Mouse (Mus musculus) forebrain, postnatal 0 days (tissue): ENCODE data around the gene Gja3. TPM values are rescaled to one million over a fixed set of nuclear protein-coding genes. Genes with fewer than 3 reads are reported as not detected.
"Not testable (repeated sequence)": the region's sequence is repeated elsewhere in the genome, so short reads cannot be mapped to it uniquely, and the experiment has no call there.

Experiments
- ATAC-seq: fragments of 200-750 bp; cut with Nextera tagmentation; 2 replicates; pipeline ENCODE4 v1.8.0; 2017; ENCODE audit warnings: mild to moderate bottlenecking, moderate library complexity
- DNase-seq: peaks from one replicate; pipeline ENCODE4 v3.0.0-alpha.2; 2015
- H3K27ac ChIP-seq: fragments of 300-500 bp; sonication (generic); 2 replicates; pipeline ENCODE4 v1.5.1; 2014; ENCODE audit warnings: low read depth, mild to moderate bottlenecking, antibody characterized with exemption, low read length, moderate library complexity, mixed read lengths
- H3K27me3 ChIP-seq: fragments of 300-500 bp; sonication (generic); 2 replicates; pipeline ENCODE4 v1.6.1; 2014; ENCODE audit warnings: mild to moderate bottlenecking, low read length, mixed read lengths; ENCODE audit not compliant: insufficient read depth
- H3K36me3 ChIP-seq: fragments of 300-500 bp; sonication (generic); 2 replicates; pipeline ENCODE4 v1.6.1; 2014; ENCODE audit warnings: mild to moderate bottlenecking, moderate library complexity; ENCODE audit not compliant: insufficient read depth
- H3K4me1 ChIP-seq: fragments of 300-500 bp; sonication (generic); 2 replicates; pipeline ENCODE4 v1.6.1; 2014; ENCODE audit warnings: antibody characterized with exemption; ENCODE audit not compliant: insufficient read depth
- H3K4me2 ChIP-seq: fragments of 300-500 bp; sonication (generic); 2 replicates; pipeline ENCODE4 v1.6.1; 2014; ENCODE audit warnings: low read depth, mild to moderate bottlenecking, moderate library complexity
- H3K4me3 ChIP-seq: fragments of 300-500 bp; sonication (generic); 2 replicates; pipeline ENCODE4 v1.5.1; 2014; ENCODE audit warnings: low read depth, low read length, mixed read lengths
- H3K9ac ChIP-seq: fragments of 300-500 bp; sonication (generic); 2 replicates; pipeline ENCODE4 v1.6.1; 2014; ENCODE audit warnings: mild to moderate bottlenecking
- H3K9me3 ChIP-seq: fragments of 300-500 bp; sonication (generic); 2 replicates; pipeline ENCODE4 v1.6.1; 2016; ENCODE audit warnings: low read length
- CTCF ChIP-seq: sonication (generic); IDR thresholded peaks from 2 replicates; pipeline ENCODE4 v1.5.1; 2016; ENCODE audit warnings: antibody characterized with exemption, control low read depth, low read depth
- WGBS: fragments of 180-500 bp; shearing (Covaris S2); extraction: QIAGEN DNeasy Blood & Tissue Kit; methylation state at CpG from one replicate; pipeline ENCODE4 v1.1.7; 2014; 5-methylcytosine and 5-hydroxymethylcytosine counted together
- polyA plus RNA-seq: library from polyadenylated mRNA; unstranded; fragments of >200 nt; fragmentation: Nextera tagmentation; extraction: Ambion mirVana; gene quantifications from 2 replicates; pipeline ENCODE4 v1.2.1, GENCODE M21; 2015
- total RNA-seq: library from RNA; depleted of rRNA; stranded (reverse); fragments of >200 nt; gene quantifications from 2 replicates; pipeline ENCODE4 v1.2.3, GENCODE M21; 2014

Gja3 gene
- total and polyA plus RNA-seq, 2 experiments from 2014 or later = 0.48 to 8.3 TPM

DNA sequence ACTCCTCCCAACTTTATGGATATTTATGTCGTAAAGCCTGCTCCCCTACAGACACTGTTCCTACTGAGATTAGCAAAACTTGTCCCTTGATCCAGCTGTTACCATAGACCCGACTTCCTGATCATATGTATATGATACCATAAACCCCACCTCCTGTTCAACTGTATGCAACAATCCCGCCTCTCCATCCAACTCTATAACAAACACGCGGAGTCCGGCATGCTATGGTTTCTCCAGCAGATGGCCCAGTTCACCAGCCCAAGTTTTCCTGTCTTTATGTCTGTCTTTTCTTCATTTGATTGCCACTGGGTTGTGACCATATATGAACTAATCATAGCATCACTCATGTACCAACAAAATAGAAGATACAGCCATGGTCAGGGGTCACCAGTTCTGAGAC is 17.6 kb upstream of the Gja3 start:
- no peaks in the 10 kb centered on the region for H3K9me3 ChIP-seq
- no peak overlapping the region for H3K27ac ChIP-seq
- 0 out of 2 replicates have a peak, but pooled peaks have one; percentile 5 for TF ChIP-seq CTCF
- no peak overlapping the region for H3K9ac ChIP-seq
- no peak for ATAC-seq
- H3K27me3 ChIP-seq = no peaks in the 10 kb centered on the region
- 86% methylated on average over 6 of the region's 6 CpGs for WGBS
- no peak overlapping the region for H3K4me3 ChIP-seq
- no peak overlapping the region for H3K4me2 ChIP-seq
- no peak for DNase-seq
- no peaks in the 10 kb centered on the region for H3K4me1 ChIP-seq
- H3K36me3 ChIP-seq = no peaks in the 10 kb centered on the region

GRCm38 (mm10) chr14:57069906-57070305 is 12.0 kb upstream of the Gja3 start:
- H3K27me3 ChIP-seq, H3K27ac ChIP-seq, H3K4me1 ChIP-seq, H3K4me2 ChIP-seq, H3K9ac ChIP-seq, H3K4me3 ChIP-seq, H3K9me3 ChIP-seq, ATAC-seq, H3K36me3 ChIP-seq, DNase-seq: not testable (repeated sequence)
- WGBS = 0% methylated on average over 2 of the region's 2 CpGs
- peak; percentile 56 for TF ChIP-seq CTCF

DNA sequence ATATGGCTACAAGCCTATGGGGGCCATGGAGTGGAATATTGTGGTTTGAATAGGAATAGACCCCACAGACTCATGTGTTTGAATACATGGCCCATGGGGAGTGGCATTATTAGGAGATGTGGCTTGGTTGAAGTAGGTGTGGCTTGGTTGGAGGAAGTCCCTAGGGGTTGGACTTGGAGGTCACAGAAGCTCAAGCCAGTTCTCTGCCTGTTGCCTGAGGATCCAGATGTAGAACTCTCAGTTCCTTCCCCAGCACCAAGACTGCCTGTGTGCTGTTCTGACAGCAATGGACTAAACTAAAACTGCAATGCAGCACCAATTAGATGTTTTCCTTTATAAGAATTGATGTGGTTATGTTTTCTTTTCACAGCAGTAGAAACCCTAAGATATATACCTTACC is 8.2 kb upstream of the Gja3 start:
- H3K4me3 ChIP-seq = no peak overlapping the region
- H3K27me3 ChIP-seq = no peaks in the 10 kb centered on the region
- H3K27ac ChIP-seq = no peak overlapping the region
- no peak overlapping the region for H3K9ac ChIP-seq
- DNase-seq (no peak), ATAC-seq (no peak)
- H3K4me1 ChIP-seq = no peaks in the 10 kb centered on the region
- H3K9me3 ChIP-seq = no peaks in the 10 kb centered on the region
- H3K4me2 ChIP-seq = no peak overlapping the region
- no peak for TF ChIP-seq CTCF
- H3K36me3 ChIP-seq = no peaks in the 10 kb centered on the region

DNA sequence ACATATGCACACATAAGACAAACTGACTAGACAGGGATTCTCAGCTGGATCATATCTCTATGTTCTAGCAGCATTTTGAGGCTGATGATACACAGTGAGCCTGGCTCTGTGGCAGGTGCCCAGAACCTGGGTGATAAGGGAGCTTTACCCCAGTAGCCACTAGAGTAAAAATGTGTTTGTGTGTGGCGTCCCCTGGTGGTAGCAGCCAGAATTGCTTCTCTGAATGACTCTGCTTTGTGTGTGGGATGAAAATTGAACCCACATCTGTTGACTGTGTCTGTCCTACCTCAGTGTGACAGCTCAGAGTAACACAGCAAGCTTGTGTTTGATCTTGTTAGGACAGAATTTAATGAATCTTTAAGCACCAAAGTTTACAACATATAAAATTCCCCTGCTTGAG is 2.2 kb upstream of the Gja3 start:
- H3K36me3 ChIP-seq, H3K9ac ChIP-seq, H3K27ac ChIP-seq, H3K4me1 ChIP-seq, H3K9me3 ChIP-seq, H3K4me2 ChIP-seq, H3K4me3 ChIP-seq: not testable (repeated sequence)
- WGBS = 0% methylated on average over 1 of the region's 1 CpGs
- ATAC-seq = peak; percentile 42; the same call in 1 of the 2 replicates
- TF ChIP-seq CTCF = peak; percentile 80
- DNase-seq = peak; percentile 61
- H3K27me3 ChIP-seq = peaks cover 36% of the 10 kb centered on the region

GRCm38 (mm10) chr14:57057204-57057562 is 717 bp downstream of the Gja3 start:
- no peak for DNase-seq
- 0 out of 2 replicates have a peak, but pooled peaks cover 4% of the 10 kb centered on the region for H3K4me1 ChIP-seq
- 3% methylated on average over 19 of the region's 19 CpGs for WGBS
- H3K9ac ChIP-seq = no peak overlapping the region
- H3K4me3 ChIP-seq = peak overlapping the region; percentile 47
- ATAC-seq = peak; percentile 40; the same call in 1 of the 2 replicates
- no peak overlapping the region for H3K27ac ChIP-seq
- H3K9me3 ChIP-seq = no peaks in the 10 kb centered on the region
- TF ChIP-seq CTCF = no peak
- H3K36me3 ChIP-seq = no peaks in the 10 kb centered on the region
- peak overlapping the region; percentile 95 for H3K4me2 ChIP-seq
- H3K27me3 ChIP-seq = peaks cover 36% of the 10 kb centered on the region

- WGBS = 69% methylated on average over 6 of the region's 6 CpGs
- no peak for ATAC-seq
- no peaks in the 10 kb centered on the region for H3K36me3 ChIP-seq
- H3K4me2 ChIP-seq = no peak overlapping the region
- H3K27ac ChIP-seq = no peak overlapping the region
- H3K27me3 ChIP-seq = peaks cover 23% of the 10 kb centered on the region
- no peak overlapping the region for H3K9ac ChIP-seq
- no peaks in the 10 kb centered on the region for H3K9me3 ChIP-seq
- DNase-seq = no peak
- 0 out of 2 replicates have a peak, but pooled peaks cover under 1% of the 10 kb centered on the region for H3K4me1 ChIP-seq
- no peak for TF ChIP-seq CTCF
- H3K4me3 ChIP-seq = no peak overlapping the region
These were observed 5.2 kb downstream of the Gja3 start for GRCm38 (mm10) chr14:57052713-57053112.

DNA sequence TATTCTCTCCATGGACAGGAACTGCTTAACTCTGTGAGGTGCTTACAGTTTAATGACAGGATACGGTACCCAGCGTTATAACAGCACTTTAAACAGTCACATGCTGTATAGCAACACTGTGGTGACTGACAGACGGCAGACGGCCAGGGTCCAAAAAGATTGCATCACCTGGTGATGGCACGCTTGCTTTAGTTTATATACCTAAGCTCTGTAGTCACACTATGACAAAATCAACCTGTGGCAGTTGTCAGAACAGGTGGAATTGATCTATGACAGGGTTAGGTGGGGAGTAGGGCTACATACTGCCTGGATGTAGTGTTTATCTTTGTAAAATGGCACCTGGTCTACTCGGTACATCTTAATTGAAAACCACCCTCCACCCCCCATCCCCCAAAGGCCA is 14.0 kb downstream of the Gja3 start:
- Histone ChIP-seq H3K4me2 (no peak overlapping the region), H3K27me3 (no peaks in the 10 kb centered on the region), H3K4me3 (no peak overlapping the region), H3K9ac (no peak overlapping the region), H3K36me3 (no peaks in the 10 kb centered on the region), H3K9me3 (no peaks in the 10 kb centered on the region), H3K27ac (no peak overlapping the region), H3K4me1 (no peaks in the 10 kb centered on the region)
- no peak for TF ChIP-seq CTCF
- ATAC-seq (no peak), DNase-seq (no peak)
- WGBS = 89% methylated on average over 6 of the region's 6 CpGs

DNA sequence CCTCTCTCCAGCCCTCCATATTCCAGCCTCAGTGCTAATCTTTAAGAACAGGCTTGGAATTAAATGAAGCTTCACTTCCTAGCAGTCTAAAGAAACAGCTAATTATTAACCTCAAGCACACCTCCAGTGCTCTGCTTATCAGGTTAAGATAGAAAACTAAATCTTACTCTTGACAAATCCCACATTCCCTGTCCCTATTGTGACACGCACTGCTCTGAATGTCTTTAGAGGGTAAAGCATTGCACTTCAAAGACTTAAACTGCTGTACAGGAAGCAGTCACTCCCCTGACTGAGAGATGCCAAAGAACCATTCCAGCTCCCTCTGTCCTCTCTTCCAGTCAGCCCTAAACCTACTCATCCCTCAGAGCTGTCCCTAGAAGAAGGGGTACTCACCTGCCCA is 16.5 kb downstream of the Gja3 start:
- Histone ChIP-seq H3K27me3 (no peaks in the 10 kb centered on the region), H3K27ac (no peak overlapping the region), H3K4me2 (no peak overlapping the region), H3K9me3 (no peaks in the 10 kb centered on the region), H3K9ac (no peak overlapping the region), H3K4me1 (no peaks in the 10 kb centered on the region), H3K4me3 (no peak overlapping the region), H3K36me3 (no peaks in the 10 kb centered on the region)
- TF ChIP-seq CTCF = no peak
- WGBS = 90% methylated on average over 1 of the region's 1 CpGs
- DNase-seq (no peak), ATAC-seq (no peak)
